19 mouse cellular contexts compared by ENCODE assay signal in the genomic region with DNA sequence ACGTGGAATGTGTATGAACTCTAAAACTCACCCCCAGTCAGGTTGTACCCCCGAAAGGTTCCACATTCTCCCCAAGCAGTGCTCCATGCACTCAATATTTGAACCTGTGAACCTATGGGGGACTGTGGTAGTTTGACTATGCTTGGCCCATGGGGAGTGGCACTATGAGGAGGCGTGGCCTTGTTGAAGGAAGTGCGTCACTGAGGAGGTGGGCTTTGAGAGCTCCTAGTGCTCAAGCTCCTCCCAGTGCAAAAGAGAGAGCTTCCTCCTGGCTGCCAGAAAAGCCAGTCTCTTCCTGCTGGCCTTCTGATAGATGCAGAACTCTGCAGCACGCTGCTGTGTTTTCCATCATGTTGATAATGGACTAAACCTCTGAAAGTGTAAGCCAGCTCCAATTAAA. TPM values are rescaled to one million over a fixed set of nuclear protein-coding genes. Genes with fewer than 3 reads are reported as not detected.
"Had no signal": no experiment of that assay in that cellular context is flagged by ENCODE, and none has a peak within 500 bp of the region (broad histone marks: within the 10 kb centered on the region; RNA-seq: fewer than 3 reads in every experiment).

No protein-coding gene starts in this region.

- H3K27ac ChIP-seq: kidney, postnatal 0 days; limb, embryonic 12.5 days; liver, embryonic 13.5 days; lung, embryonic 15.5 days; macrophage; neural tube, embryonic 15.5 days; stomach, postnatal 0 days had no signal

- H3K27me3 ChIP-seq: limb, embryonic 12.5 days; liver, embryonic 13.5 days; lung, embryonic 15.5 days; neural tube, embryonic 15.5 days had no signal

- DNase-seq: kidney, adult 9 months; kidney, postnatal 36 days; layer of hippocampus, adult 9-11 months; layer of hippocampus, postnatal 36 days; liver; liver, embryonic 13.5 days; liver, postnatal 0 days; lung, postnatal 14 days; midbrain, embryonic 14.5 days; right cerebral cortex, adult 18-20 months; thymus, postnatal 4 days had no signal

- H3K4me3 ChIP-seq: limb, embryonic 12.5 days; liver, embryonic 13.5 days; lung, embryonic 15.5 days; myocyte; neural tube, embryonic 15.5 days had no signal

- H3K9ac ChIP-seq: limb, embryonic 12.5 days; liver, embryonic 13.5 days; liver, postnatal 0 days; lung, embryonic 15.5 days; neural tube, embryonic 15.5 days had no signal

- H3K9me3 ChIP-seq: limb, embryonic 12.5 days; liver, embryonic 13.5 days; lung, embryonic 15.5 days; neural tube, embryonic 15.5 days had no signal

- H3K4me2 ChIP-seq: limb, embryonic 12.5 days; liver, embryonic 13.5 days; lung, embryonic 15.5 days; neural tube, embryonic 15.5 days had no signal

- ATAC-seq: liver, postnatal 0 days had no signal

- H3K36me3 ChIP-seq: limb, embryonic 12.5 days; liver, embryonic 13.5 days; lung, embryonic 15.5 days; neural tube, embryonic 15.5 days had no signal

- H3K4me1 ChIP-seq: limb, embryonic 12.5 days; liver, embryonic 13.5 days; lung, embryonic 15.5 days; neural tube, embryonic 15.5 days had no signal

RNA-seq across cellular contexts. Expression of a gene that starts 37.2 kb away (rescaled TPM):
- total RNA-seq: megakaryocyte-erythroid progenitor cell, adult 5-6 weeks had no signal
- polyA plus RNA-seq: liver, embryonic 13.5 days; liver, postnatal 0 days; macrophage had no signal
